Mouse (Mus musculus): ENCODE data around the gene Pip4k2c.
"Not testable (repeated sequence)": the region's sequence is repeated elsewhere in the genome, so short reads cannot be mapped to it uniquely, and the experiment has no call there.

The Pip4k2c gene

DNA sequence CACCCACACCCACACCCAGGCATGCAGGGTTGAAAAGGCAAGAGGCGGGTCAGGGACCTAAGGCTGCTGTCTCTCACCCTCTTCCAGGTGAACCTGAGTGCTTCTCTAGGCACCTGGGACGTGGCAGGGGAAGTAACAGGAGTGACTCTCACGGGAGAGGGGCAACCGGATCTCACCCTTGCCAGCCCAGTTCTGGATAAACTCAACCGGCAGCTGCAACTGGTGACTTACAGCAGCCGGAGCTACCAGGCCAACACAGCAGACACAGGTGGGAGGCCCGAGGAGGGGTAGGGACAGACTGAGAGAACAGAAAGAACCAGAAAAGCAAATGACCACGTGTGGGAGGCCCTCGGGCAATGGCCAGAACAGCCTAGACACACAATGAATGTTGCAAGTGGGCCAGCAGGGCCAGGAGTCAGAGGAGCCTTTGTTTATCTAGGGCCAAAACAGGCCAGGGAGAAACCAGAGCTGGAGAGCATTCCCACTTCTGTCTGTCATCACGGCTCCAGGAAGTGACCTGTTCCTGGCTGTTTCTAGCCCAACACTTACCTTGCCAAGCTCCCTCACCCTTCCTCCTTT is 43.7 kb downstream of the Pip4k2c start:
- peak; percentile 87 for DNase-seq (ENCODE audit: low spot score)

DNA sequence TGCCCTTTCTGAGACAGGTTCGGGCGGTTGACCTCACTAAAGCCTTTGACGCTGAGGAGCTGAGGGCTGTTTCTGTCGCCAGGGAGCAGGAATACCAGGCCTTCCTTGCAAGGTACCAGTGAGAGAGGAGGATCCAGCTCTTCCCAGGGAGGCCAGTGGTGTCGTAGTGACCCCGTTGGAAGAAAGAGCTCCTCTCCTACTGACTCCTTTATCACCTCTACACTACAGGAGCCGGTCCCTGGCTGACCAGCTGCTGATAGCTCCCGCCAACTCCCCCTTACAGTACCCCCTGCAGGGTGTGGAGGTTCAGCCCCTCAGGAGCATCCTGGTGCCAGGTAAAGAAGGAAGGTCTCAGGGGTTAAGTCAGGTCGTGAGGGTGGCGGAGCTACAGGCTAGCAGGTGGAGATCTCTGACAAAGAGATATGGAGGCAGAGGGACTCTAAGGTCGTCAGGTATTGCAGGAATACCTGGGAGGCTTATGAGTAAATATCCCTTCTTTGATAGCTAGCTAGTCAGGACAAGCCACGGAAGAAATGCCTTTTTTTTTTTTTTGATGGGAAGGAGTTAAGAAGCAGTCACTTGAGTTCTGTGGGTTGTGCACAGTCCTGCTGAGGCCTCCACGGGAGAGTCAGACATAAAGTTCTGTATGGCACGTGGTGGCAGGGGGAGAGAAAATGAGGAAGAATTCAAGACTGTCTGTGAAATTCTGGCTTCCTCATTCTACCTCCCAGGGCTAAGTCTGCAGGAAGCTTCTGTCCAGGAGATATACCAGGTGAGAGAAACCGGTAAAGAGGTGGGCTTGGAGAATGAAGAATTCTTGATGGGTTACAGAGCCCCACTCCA is 44.4 kb downstream of the Pip4k2c start:
- peak; percentile 12 for DNase-seq (ENCODE audit: low spot score)

DNA sequence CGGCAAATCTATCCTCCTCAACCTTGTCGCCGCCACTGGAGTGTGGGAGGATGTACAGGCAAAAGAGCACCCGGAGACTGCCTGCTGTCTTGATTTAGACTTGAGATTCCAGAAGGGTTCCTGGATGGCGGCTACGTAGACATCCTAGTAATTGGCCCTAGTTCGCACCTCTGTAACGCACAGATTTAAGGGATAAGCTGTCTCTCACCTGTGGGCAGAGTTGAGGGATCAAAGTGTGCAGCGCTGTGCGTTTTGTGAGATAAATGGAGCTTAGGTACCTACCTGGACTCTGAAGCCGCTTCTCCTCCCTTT is 45.0 kb downstream of the Pip4k2c start:
- no peak for DNase-seq (ENCODE audit: low spot score)

DNA sequence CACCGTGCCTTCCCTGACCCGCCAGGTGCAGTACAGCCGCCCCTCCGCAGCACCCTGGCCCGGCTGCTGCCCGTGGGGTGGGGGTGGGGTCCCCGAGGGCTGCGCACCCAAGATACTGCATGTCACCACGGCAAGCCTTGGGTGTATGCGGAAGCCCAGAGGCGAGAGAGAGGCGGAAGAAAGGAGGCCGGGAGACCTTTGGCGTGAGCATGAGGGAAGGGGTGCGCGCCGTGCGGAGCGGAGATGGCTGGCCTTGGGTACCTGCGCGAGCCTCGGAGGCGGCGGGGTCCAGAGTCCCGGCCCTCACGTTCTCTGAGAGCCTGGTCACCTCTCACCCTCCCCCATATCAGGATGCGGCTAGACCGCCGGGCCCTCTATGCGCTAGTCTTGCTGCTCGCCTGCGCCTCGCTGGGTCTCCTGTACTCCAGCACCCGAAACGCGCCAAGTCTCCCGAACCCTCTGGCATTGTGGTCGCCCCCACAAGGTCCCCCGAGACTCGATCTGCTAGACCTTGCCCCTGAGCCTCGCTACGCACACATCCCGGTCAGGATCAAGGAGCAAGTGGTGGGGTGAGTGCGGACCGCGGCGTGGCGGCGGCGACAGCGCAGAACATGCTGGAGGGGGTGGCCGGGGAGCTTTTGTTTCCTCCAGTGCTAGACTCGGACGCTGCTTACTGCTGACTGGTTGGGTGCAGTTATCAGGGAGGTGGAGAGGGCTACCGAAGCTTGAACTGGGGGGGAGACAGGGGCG is 45.6 kb downstream of the Pip4k2c start:
- DNase-seq (ENCODE audit: low spot score) = peak; percentile 65

DNA sequence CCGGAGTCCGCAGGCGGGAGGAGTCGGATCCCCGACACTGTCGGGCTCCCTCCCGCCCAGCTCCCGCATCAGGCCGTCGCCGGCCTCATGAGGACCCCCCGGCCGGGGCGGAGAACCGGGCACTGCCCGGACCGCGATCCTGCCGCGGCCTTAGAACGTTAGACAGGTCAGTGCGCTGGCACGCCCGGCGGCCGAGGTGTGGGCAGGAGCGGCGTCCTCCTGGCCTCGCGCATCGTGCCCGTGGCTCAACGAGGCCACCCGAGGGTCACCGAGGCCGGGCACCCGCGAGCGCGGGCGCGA is 46.1 kb downstream of the Pip4k2c start:
- no peak for DNase-seq (ENCODE audit: low spot score)

DNA sequence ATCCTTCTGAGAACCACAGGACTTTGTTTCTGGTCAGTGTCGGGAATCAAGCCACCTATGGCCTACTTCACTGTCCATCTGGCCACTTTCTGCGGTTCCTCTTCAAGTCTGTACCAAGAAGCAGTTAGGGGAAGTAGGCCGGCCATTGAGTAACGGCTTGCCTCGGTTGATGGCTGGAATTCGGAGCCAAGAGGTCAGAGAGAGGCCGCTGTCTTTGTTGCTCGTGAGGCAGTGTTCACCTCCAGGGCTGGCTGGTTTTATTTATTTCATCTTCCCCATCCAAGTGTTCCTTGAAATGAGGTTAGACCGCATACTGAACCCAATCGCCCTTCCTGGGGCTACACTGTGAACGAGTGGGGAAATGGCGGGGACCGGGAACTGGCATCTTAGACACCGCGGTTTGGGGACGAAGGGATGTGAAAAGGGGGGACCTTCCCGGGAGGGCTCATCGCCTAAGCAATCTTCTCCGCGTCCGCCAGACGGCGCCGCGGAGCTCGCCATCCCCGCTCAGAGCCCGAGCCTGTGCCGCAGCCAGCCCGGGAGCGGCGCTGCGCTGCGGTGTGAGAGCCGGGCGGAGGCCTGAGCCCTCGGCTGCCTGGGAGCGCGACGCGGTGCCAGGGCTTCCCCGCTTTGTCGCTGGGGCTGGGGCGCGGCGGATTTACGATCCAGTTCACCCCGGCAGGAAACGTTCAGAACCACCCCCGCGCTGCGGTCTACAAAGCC is 46.6 kb downstream of the Pip4k2c start, which contains the start of gene B4galnt1:
Gene B4galnt1 (plus strand): TSS at position 595 of the 723 bp plus-strand sequence.
- no peak for DNase-seq (ENCODE audit: low spot score)

DNA sequence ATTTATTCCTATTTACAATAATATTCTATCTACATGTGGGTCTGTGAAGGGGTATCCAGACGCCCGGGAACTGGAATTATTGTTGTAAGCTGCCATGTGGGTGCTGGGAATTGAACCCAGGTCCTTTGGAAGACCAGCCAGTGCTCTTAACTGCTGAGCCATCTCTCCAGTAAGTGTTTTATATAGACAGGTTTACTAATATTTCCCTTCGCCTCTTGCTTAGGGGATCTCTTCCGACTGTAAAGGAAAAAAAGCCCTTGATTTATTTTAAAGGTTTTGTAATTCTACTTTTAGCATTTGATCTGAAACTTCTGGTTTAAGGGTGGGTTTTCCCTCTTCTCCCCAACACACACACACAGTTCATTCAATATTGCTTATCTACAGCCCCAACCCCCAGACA is 47.2 kb downstream of the Pip4k2c start:
- DNase-seq (ENCODE audit: low spot score) = no peak

DNA sequence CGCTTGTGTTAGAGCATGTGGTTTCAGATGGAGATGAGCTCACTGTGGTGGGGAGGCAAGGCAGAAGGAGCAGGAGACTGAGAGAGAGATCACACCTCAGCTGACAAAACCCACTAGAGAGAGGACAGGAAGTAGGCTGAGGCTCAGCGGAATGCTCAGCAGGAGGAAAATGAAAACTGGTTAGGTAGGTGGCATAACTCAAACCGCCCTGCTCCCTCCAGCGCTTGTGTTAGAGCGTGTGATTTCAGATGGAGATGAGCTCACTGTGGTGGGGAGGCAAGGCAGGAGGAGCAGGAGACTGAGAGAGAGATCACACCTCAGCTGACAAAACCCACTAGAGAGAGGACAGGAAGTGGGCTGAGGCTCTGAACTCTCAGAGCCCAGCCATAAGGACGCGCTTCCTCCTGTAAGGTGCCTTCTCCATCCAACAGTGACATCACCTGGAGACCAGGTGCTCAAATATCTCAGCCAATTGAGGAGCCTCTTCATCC is 48.6 kb downstream of the Pip4k2c start:
- DNase-seq (ENCODE audit: low spot score) = not testable (repeated sequence)

DNA sequence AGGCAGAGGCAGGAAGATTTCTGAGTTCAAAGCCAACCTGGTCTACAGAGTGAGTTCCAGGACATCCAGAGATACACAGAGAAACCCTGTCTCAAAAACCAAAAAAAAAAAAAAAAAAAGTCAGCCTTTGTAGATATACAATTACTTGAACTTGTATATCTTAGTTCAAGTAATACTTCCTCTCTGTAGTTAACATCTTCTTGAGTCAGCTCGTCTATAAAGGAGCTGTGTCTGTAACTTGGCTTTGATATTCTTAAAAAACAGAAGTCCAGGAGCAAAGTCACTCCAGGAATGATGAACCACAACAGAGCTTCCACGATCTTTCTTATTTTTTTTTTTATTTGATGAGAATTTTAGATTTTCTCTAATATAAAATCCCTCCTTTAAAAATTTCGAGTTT is 50.7 kb downstream of the Pip4k2c start:
- no peak for DNase-seq (ENCODE audit: low spot score)

DNA sequence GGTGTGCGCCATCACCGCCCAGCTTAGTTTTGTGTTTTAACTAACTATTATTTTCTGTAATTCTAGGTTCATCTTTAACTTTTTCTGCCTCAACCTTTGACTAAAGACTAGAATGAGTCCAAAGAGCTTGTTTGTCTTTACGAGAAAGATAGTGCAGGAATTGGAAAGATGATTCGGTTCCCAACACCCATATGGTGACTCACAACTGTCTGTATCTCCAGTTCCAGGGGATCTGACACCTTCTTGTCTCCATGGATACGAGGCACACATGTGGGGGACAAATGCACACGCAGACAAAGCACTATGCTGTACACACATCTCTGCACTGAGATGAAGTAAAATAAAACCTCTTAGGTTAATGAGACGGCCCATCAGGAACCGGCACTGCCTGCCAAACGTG is 51.3 kb downstream of the Pip4k2c start:
- no peak for DNase-seq (ENCODE audit: low spot score)

DNA sequence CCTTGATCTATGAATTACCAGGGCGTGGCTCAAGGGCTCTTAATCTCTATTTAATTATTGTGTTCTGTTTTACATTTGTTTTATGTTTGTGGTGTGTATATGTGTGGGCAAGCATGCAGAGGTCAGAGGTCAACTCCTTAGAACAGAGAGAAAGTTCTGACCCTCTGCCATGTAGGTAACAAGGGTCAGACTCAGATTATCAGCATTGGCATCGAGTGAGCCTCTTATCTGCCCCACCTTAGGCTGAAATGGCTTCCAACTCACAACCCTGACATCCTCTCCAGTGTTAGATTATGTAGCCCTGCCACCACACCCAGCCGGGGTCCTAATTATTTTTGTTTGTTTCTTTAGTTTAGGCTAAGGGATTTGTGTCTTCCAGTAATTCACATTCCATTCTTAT is 52.9 kb downstream of the Pip4k2c start:
- DNase-seq (ENCODE audit: low spot score) = no peak

DNA sequence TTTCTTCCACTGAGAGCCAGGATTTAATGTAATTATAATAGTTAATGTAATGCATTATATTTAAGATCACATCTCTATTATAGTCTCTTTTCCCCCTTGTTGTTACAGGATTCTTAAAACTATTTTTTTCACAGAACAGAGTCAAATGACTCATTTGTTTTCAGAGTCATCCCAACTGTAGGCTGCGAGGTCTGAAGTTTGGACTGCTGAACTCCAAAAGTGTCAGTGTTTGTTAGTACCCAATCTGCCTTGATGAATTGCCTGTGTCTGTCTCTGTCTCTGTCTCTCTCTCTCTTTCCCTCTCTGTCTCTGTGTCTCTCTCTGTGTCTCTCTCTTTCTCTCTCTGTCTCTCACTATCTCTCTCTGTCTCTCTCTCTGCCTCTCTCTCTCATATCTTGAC is 54.9 kb downstream of the Pip4k2c start:
- no peak for DNase-seq (ENCODE audit: low spot score)

DNA sequence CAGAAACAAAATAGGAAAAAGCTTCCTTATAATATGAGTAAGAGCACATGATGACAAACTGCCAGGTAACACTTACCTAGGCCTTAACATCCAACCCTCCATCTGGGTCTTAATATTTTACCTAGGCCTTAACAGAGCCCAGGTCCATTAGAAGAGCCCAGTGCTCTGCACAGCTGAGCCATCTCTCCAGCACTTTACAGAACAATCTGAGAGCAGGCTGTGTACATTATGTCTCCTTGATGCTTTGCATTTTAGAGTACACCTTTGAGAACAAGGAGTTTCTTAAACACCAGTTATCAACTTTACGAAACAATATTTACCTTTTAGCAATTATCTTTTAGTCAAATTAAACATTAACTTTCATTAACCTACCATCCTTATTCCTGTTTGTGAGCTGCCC is 55.3 kb downstream of the Pip4k2c start:
- no peak for DNase-seq (ENCODE audit: low spot score)

DNA sequence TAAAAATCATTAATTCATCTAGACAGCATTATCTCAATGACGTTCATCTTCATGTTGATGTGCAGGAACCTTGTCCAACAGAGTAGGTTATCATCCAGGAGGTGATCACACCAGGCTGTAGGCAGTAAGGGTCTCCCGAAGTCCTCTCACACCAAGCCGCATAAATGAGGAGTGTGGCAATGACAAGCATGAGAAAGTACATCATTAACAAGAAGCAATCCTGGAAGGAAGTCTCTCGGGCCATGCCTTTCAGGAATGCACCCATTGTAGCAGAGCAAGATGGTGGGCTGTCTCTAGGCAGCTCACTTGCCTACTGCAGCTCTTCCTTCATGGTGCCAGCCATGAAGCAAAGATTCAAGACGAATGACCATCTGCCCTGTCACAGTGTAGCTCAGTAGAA is 56.7 kb downstream of the Pip4k2c start:
- DNase-seq (ENCODE audit: low spot score) = no peak

DNA sequence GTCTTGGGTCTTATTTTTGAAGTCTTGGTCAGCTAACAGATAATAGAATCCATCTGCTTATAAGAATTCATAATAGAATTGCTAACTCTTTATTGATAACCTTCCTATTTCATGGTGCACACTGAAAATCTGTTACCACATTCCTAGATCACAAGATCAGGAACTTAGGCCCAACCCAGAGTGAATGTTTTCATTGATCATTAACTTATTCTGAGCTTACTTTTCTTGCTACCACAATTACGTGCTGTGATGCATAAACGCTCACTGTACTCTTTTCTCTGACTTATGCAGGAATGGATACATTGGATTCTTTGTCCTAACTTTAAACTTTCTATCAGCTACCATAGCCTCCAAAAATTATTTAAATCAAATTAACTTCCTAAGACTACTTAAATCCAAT is 57.1 kb downstream of the Pip4k2c start:
- DNase-seq (ENCODE audit: low spot score) = no peak

DNA sequence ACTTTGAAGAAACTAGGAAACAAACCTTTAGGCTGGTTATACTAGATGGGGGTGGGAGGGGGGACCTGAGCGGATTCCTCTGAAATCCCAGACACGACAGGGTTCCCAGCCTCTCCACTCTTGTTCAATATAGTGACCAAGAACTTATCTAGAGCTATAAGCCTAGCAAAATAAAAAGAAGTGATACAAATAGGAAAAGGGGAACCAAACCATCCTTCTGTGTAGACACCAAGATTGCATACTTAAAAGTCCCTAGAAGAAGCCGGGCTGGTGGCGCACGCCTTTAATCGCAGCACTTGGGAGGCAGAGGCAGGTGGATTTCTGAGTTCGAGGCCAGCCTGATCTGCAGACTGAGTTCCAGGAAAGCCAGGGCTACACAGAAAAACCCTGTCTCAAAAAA is 58.1 kb downstream of the Pip4k2c start:
- DNase-seq (ENCODE audit: low spot score) = no peak

DNA sequence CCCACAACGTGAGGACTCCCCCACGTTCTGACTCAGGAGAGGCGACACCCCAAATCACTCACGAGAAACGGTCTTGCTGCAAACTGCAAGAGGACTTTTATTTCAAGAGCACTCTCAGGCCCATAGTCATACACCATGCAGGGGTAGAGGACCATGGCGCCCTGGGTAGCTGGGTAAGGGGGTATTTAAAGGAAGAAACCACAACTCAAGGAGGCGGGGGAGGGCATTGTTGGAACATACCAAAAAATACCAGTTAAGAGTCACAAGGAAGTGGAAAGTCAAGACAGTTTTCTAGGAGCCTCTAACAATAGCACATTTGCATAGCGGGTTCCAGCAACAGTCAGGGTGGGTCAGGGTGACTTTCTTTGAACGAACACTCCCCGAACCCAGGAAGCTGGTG is 58.8 kb downstream of the Pip4k2c start:
- not testable (repeated sequence) for DNase-seq (ENCODE audit: low spot score)

DNA sequence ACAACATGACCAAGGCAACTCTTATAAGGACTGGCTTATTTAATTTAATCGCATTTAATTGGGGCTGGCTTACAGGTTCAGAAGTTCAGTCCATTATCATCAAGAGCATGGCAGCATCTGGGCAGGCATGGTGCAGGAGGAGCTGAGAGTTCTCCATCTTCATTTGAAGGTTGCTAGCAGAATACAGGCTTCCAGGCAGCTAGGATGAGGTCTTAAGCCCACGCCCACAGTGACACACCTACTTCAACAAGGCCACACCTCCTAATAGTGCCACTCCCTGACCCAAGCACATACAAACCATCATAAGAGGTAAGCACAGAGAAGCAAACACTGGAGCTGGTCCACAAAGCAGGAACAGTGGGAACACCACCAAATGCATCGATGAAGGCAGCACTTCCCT is 60.2 kb downstream of the Pip4k2c start:
- not testable (repeated sequence) for DNase-seq (ENCODE audit: low spot score)

DNA sequence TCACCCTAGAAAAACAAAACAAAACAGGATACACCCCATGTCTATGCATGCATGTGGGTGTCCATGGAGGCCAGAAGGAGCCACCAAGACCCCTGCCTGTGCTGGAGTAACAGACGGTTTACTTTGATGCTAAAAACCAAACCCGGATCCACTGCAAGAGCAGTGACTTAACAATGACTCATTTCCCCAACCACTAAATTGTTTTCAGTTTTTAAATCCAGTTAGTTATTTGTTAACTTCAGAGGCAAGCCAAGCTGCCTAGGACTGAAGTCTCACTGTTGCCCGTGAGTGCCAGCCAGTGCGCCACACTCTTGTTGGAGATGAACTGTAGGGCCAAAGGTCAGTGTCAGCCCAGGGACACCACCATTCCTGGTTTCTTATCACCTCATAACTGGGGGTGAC is 60.9 kb downstream of the Pip4k2c start:
- no peak for DNase-seq (ENCODE audit: low spot score)

DNA sequence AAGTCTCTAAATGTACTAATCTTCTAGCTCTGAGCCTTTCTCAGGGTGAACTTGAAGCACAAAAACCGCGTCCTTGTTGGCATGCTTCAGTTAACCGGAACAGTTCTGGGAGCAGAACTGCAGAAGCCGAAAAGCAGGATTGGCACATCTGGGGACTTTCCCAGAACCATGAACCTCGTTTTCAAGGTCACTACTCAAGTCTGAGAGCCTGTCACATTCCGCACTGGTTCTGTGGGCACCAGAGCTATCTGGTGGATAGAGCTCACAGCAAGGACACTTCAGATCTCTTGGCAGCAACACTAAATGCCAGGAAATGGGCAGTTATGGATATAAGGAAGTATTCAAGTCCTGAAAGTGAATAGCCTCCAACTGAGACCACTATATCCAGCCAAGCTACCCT is 64.2 kb downstream of the Pip4k2c start:
- DNase-seq (ENCODE audit: low spot score) = no peak

Data from testis, postnatal 14 days (tissue).